Mouse (Mus musculus) testis, adult 2 months (tissue): ENCODE data around the gene Phactr1. TPM values are rescaled to one million over a fixed set of nuclear protein-coding genes. Genes with fewer than 3 reads are reported as not detected.

Source experiments
- H3K27ac ChIP-seq: fragments of 200-500 bp; 2 replicates; pipeline ENCODE4 v1.5.1; 2012; ENCODE audit warnings: low read depth, low read length; ENCODE audit not compliant: control insufficient read depth, insufficient read depth
- H3K27me3 ChIP-seq: fragments of 200-500 bp; 2 replicates; pipeline ENCODE4 v1.6.1; 2012; ENCODE audit warnings: mild to moderate bottlenecking, low read length, moderate library complexity; ENCODE audit not compliant: control insufficient read depth, insufficient read depth
- H3K36me3 ChIP-seq: fragments of 200-500 bp; 2 replicates; pipeline ENCODE4 v1.6.1; 2012; ENCODE audit warnings: mild to moderate bottlenecking, low read length; ENCODE audit not compliant: control insufficient read depth, insufficient read depth
- H3K4me1 ChIP-seq: fragments of 200-500 bp; 2 replicates; pipeline ENCODE4 v1.6.1; 2012; ENCODE audit warnings: low read length; ENCODE audit not compliant: control insufficient read depth, insufficient read depth
- H3K4me3 ChIP-seq: fragments of 200-500 bp; 2 replicates; pipeline ENCODE4 v1.5.1; 2012; ENCODE audit warnings: low read depth, mild to moderate bottlenecking, low read length, moderate library complexity, mixed read lengths; ENCODE audit not compliant: control insufficient read depth
- CTCF ChIP-seq: fragments of 200-500 bp; IDR thresholded peaks from 2 replicates; pipeline ENCODE4 v1.5.1; 2012; ENCODE audit warnings: low read depth, mild to moderate bottlenecking, inconsistent platforms, low read length, moderate library complexity; ENCODE audit not compliant: control insufficient read depth, insufficient read depth, insufficient replicate concordance
- POLR2A ChIP-seq: fragments of 200-500 bp; IDR thresholded peaks from 2 replicates; pipeline ENCODE4 v1.6.1; 2012; ENCODE audit warnings: low read depth, mild to moderate bottlenecking, inconsistent platforms, low read length, moderate library complexity; ENCODE audit not compliant: control insufficient read depth
- polyA plus RNA-seq: library from polyadenylated mRNA; depleted of rRNA; stranded (reverse); fragments of >200 nt; gene quantifications from 2 replicates; pipeline ENCODE4 v1.2.3, GENCODE M21; 2012

Phactr1 gene
- polyA plus RNA-seq, 1 experiment = 50.2 TPM

DNA sequence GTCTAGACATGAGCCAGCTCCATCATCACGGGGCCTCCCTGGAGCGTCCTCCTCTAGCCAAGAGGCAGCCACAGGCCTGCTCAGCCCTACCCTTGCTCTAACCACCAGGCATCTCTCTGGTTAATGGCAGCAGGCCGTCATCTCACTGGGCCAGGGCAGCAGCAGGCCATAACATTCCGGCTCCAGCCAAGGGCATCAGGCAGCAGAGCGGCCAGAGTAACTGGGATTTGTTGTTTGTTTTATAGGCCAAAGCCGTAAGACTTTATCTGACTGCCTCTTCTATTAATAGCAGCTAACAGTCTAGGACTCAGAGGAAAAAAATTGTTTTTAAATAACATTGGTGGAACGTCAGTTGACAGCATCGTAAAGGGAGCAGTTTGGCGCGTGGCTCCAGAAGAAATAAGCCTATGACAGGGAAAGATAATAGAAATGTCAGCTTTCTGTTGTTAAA is 451.3 kb downstream of the Phactr1 start:
- Histone ChIP-seq H3K27ac (peak overlapping the region; percentile 57), H3K36me3 (no peaks in the 10 kb centered on the region)

DNA sequence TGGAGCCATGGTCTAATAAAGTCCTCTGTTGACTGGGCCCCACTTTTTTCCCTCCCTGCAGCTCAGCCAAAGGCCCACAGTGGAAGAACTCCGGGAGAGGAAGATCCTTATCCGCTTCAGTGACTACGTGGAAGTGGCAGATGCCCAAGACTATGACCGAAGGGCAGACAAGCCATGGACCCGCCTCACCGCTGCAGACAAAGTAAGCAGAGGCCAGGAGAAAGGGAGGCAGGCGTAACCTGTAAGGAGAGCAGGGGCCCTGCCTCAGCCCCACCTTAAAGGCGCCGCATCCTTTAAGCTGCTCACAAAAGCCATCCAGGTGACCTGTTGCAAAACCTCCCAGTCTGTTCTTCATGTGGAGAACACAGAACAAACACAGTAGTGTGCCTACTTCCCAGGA is 452.4 kb downstream of the Phactr1 start:
- H3K27ac ChIP-seq = no peak overlapping the region
- no peaks in the 10 kb centered on the region for H3K27me3 ChIP-seq
- TF ChIP-seq POLR2A (no peak), CTCF (no peak)
- no peak overlapping the region for H3K4me3 ChIP-seq
- no peaks in the 10 kb centered on the region for H3K36me3 ChIP-seq
- H3K4me1 ChIP-seq = no peaks in the 10 kb centered on the region; the same call in 1 of the 2 replicates

More for the DNA sequence above, 451.3 kb downstream of the Phactr1 start:
- no peak overlapping the region for H3K4me3 ChIP-seq
- H3K27me3 ChIP-seq = no peaks in the 10 kb centered on the region
- H3K4me1 ChIP-seq = no peaks in the 10 kb centered on the region; the same call in 1 of the 2 replicates
- TF ChIP-seq CTCF (no peak), POLR2A (no peak)

DNA sequence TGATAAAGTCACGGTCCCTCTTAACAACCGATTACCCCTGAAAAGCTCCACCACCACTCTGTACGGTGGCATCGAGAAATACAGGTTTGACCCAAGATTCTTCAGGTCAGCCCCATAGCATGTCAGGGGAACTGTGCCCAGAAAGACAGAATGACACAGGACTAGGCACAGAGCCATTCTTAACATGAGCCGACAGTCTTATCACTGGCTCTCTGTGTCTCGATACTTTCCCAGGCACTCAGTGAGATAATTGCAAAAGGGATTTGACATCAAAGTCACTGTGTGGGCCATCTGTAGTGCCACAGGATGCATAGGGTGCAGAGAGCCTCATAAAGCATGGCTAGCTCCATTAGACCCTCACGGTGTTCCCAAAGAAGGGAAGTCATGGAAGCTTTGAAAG is 453.0 kb downstream of the Phactr1 start:
- no peak for TF ChIP-seq POLR2A
- TF ChIP-seq CTCF = no peak
- Histone ChIP-seq H3K4me1 (no peaks in the 10 kb centered on the region; the same call in 1 of the 2 replicates), H3K27me3 (no peaks in the 10 kb centered on the region), H3K36me3 (no peaks in the 10 kb centered on the region), H3K27ac (no peak overlapping the region; the same call in 1 of the 2 replicates), H3K4me3 (no peak overlapping the region)

DNA sequence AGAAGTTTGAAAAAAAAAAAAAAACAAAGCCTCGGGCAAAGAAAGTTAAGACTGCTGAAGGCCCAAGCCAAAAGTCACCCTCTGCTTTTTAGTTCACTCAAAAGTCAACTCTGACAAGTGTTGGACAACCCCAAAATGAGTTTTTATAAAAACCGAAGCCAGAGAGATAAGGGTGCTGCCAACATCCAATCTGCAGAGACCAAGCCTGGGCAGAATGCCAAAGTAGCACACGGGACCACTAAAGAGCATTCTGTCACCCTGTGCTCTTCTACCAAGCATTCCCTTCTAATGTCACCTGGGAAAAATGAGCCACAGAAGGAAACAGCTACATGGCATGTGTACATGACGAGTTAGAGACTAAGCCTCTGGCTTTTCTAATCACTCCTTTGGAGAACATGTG is 454.0 kb downstream of the Phactr1 start:
- Histone ChIP-seq H3K36me3 (no peaks in the 10 kb centered on the region), H3K27me3 (no peaks in the 10 kb centered on the region), H3K27ac (no peak overlapping the region), H3K4me3 (no peak overlapping the region), H3K4me1 (no peaks in the 10 kb centered on the region; the same call in 1 of the 2 replicates)
- no peak for TF ChIP-seq CTCF
- TF ChIP-seq POLR2A = no peak

DNA sequence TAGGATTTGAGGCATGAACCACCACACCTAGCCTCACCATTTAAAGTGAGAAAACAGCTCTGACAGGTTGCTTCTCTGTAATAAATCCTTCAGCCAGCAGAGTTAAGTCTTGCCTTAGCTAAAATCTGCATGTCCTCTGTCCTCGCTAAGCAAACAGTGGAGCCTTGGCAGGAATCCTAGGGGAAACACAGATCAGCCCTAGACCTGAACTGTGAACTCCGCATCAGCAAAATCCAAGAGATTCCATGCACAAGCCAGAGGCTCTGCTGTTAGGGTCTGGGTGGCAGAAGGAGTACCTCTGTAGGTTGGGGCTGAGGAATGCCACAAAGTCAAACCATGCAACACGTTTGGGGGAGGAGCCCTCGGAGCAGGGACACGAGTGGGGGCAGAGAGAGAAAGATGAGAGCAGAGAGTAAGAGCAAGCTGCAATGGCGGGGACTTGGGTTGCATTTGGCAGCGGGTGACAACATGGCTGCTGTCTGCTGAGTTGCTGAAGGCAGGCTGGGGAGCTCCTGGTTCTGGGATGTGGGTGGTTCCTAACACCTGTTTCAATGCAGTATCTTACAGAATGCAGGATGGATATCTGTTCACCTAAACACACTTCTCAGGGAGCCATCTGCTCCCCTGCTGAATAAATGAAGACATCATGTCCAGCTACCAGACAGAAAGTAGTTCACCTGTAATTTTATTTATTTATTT is 464.4 kb downstream of the Phactr1 start:
- Histone ChIP-seq H3K27me3 (no peaks in the 10 kb centered on the region), H3K27ac (no peak overlapping the region), H3K4me1 (no peaks in the 10 kb centered on the region), H3K4me3 (no peak overlapping the region), H3K36me3 (no peaks in the 10 kb centered on the region)
- TF ChIP-seq POLR2A (no peak), CTCF (no peak)

DNA sequence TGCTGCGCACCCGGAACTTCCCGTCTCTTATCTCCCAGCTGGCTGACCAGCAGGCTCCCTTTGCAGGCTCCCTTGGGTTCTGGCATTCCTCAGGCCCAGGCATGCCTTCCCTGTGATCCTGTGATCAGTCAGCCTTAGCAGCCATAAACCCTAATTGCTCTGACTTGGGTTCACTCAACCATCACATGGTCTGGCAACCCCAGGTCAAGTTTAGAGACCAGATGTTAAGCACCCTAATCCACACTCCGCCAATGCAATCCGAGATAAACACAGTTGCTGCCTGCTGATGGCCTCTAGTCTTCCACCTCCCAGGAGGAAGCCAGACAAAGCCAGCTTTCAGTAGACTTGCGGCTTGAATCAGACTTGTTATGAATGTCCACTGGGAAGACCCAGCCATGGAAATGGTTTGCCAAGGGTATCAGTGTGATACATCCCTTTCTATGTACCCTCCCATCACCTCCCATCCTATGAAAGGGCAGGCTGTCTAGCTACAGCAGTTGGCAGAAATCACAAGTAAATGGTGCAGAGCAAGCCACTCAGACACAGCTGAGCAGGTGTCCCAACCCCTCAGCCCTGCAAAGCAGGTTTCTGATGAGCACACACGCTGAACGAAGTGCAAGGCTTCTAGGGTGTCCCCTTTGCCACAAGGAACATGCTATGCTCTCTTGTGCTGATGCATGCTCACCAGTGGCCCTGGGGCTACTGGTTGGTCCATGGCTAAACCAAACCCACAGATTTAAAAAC is 466.3 kb downstream of the Phactr1 start:
- Histone ChIP-seq H3K4me3 (no peak overlapping the region), H3K36me3 (no peaks in the 10 kb centered on the region), H3K4me1 (no peaks in the 10 kb centered on the region), H3K27me3 (no peaks in the 10 kb centered on the region), H3K27ac (no peak overlapping the region)
- TF ChIP-seq POLR2A (no peak), CTCF (no peak)

DNA sequence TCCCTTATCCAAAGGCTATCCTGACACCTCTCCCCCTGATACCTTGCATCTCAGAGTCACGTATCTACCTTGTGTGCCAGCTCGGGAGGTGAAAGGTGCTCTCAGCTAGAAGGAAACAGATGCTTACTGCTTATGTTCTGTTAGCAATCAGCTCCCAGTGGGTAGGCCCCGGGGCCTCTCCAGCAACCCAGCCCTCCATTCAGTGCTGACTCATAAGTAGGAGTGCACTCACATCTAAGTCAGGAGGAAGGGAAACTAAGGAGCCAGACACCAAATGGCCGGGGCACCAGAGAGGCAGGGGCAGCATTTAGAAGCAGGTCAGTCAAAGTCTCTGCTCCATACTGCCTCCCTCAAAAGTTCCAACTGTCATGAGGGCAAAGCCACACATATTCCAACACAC is 468.3 kb downstream of the Phactr1 start:
- no peaks in the 10 kb centered on the region for H3K36me3 ChIP-seq
- H3K4me1 ChIP-seq = no peaks in the 10 kb centered on the region
- H3K27ac ChIP-seq = no peak overlapping the region
- no peak overlapping the region for H3K4me3 ChIP-seq
- no peak for TF ChIP-seq POLR2A
- no peak for TF ChIP-seq CTCF
- no peaks in the 10 kb centered on the region for H3K27me3 ChIP-seq
